Mouse (Mus musculus): ENCODE measurements around the gene Rbpj. TPM values are rescaled to one million over a fixed set of nuclear protein-coding genes. Genes with fewer than 3 reads are reported as not detected.

Rbpj gene
- polyA plus RNA-seq, 1 experiment from 2014 or later = 27.9 TPM

DNA sequence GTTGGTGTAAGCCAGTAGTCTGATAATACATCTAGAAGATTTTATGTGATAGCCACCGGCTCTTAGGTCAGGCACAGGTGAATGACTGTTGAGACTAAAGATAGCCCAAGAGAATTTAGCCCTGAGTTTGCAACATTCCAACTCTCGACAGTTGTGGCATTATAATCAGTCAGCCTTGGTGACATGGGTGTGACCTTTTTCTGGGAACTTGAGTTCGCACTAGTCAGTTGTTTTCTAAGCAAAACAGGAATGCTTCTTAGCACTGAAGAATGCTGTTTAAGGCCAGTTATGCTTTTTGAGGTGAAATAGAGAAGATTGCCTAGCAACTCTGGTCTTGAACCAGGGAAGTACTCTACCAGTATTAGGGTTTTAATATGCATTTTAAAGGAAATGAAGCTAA is 170.8 kb downstream of the Rbpj start:
- Histone ChIP-seq H3K9ac (no peak overlapping the region), H3K27ac (no peak overlapping the region), H3K9me3 (no peaks in the 10 kb centered on the region), H3K27me3 (replicated peaks) (no peaks in the 10 kb centered on the region), H3K36me3 (no peaks in the 10 kb centered on the region), H3K4me1 (replicated peaks) (no peaks in the 10 kb centered on the region), H3K4me3 (replicated peaks) (no peak overlapping the region), H3K4me2 (replicated peaks) (no peak overlapping the region)
- 73% methylated on average over 3 of the region's 3 CpGs for WGBS
- ATAC-seq = no peak

DNA sequence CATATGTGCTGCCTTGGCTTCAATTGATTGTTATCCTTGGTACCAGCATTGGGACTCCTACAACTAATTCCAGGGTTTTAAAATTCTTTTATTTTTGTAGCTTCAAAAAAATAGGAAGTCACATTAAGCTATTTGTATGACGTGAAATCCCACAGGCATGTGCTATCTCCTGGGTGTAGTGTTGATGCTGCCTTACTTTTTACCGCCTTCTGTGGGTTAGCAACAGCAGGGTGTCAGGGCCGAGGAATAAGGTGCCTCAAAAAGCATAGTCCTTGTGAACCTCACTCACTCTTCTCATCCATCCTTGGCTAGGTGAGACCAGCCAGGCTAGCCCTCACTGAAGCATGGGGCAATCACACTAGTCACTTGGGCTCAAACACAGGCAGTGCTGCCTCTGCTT is 171.3 kb downstream of the Rbpj start:
- Histone ChIP-seq H3K4me3 (replicated peaks) (no peak overlapping the region), H3K4me2 (replicated peaks) (no peak overlapping the region), H3K27me3 (replicated peaks) (no peaks in the 10 kb centered on the region), H3K36me3 (no peaks in the 10 kb centered on the region), H3K9me3 (no peaks in the 10 kb centered on the region), H3K27ac (no peak overlapping the region), H3K4me1 (replicated peaks) (no peaks in the 10 kb centered on the region), H3K9ac (no peak overlapping the region)
- 84% methylated on average over 3 of the region's 3 CpGs for WGBS
- no peak for ATAC-seq

DNA sequence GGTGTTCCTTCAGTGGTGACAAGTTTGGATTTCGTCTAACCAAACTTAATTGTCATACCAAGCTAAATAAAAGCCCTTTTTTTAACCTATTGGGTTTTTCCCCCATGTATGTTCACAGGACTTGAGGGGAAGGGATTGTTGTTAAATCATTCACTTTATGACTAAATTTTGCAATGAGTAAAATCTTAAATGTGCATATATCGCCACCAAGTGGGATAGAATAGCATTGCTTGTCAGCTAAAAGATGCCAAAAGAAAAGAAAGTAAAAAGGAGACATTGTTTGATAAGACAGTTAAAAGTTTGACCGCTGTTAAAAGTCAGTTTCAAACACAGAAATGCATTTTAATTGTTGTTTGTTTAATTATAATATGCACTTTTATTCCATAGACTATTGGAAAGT is 172.7 kb downstream of the Rbpj start:
- H3K36me3 ChIP-seq = no peaks in the 10 kb centered on the region
- H3K4me1 ChIP-seq (replicated peaks) = no peaks in the 10 kb centered on the region
- no peak for ATAC-seq
- 74% methylated on average over 3 of the region's 3 CpGs for WGBS
- H3K9me3 ChIP-seq = no peaks in the 10 kb centered on the region
- H3K27ac ChIP-seq = no peak overlapping the region
- H3K4me3 ChIP-seq (replicated peaks) = no peak overlapping the region
- H3K4me2 ChIP-seq (replicated peaks) = no peak overlapping the region
- no peaks in the 10 kb centered on the region for H3K27me3 ChIP-seq (replicated peaks)
- H3K9ac ChIP-seq = no peak overlapping the region

DNA sequence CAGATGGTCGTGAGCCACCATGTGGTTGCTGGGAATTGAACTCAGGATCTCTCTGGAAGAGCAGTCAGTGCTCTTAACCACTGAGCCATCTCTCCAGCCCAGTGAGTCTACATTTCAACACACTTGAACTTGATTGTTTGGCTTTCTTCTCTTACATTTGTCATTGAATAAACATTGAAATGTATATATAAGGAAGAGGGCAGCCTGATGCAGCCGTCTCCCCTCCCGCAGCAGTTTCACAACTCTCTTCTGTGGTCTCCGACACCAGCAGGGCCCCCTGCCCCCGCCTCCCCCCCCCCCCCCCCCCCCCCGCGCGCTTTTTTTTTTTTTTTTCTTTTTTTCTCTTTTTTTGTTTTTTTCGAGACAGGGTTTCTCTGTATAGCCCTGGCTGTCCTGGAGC is 180.7 kb downstream of the Rbpj start:
- Histone ChIP-seq H3K9ac (no peak overlapping the region), H3K36me3 (no peaks in the 10 kb centered on the region), H3K4me2 (replicated peaks) (no peak overlapping the region), H3K4me1 (replicated peaks) (no peaks in the 10 kb centered on the region), H3K27me3 (replicated peaks) (no peaks in the 10 kb centered on the region), H3K27ac (no peak overlapping the region), H3K9me3 (no peaks in the 10 kb centered on the region), H3K4me3 (replicated peaks) (no peak overlapping the region)
- WGBS = 73% methylated on average over 5 of the region's 9 CpGs
- ATAC-seq = no peak

DNA sequence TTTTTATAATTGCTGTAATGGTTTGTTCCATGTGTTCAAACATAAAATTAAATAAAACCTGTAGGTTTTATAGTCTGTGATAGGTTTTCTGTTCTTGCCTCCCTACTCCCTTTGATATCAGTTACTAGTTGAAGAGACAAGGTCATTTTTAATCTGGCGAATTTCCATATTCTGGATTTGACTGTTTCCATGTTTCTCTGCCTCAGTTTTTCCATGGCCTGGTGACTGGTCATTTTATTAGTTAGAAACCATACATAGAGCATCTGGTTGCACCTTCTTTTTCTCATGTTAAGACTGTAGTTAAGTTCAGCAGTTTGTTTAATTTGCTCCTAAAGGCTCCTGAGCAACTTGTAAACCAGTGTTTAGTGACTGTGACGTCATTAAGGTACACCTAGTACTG is 181.4 kb downstream of the Rbpj start:
- no peak overlapping the region for H3K4me3 ChIP-seq (replicated peaks)
- H3K27me3 ChIP-seq (replicated peaks) = no peaks in the 10 kb centered on the region
- 96% methylated on average over 2 of the region's 2 CpGs for WGBS
- H3K4me1 ChIP-seq (replicated peaks) = no peaks in the 10 kb centered on the region
- H3K9me3 ChIP-seq = no peaks in the 10 kb centered on the region
- H3K9ac ChIP-seq = no peak overlapping the region
- no peak overlapping the region for H3K4me2 ChIP-seq (replicated peaks)
- no peak overlapping the region for H3K27ac ChIP-seq
- no peak for ATAC-seq
- no peaks in the 10 kb centered on the region for H3K36me3 ChIP-seq

DNA sequence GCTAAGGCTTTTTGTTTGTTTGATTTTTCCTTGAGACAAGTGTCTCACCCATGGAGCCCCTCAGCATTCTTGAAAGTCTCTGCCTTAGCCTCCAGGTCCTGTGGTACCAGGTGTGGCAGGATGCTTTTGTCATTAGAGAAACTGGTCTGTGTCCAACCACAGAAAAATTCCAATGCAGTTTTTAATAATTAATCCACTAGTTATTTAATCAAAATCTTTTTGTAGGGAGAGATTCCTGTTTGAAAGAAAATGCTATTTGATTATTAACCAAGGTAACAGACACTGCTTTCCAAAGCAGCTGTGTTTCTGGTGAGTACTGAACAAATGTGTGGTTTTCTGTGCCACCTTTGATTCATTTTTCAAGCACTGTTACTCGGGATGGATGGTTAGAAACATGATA is 190.6 kb downstream of the Rbpj start:
- no peak overlapping the region for H3K4me3 ChIP-seq (replicated peaks)

DNA sequence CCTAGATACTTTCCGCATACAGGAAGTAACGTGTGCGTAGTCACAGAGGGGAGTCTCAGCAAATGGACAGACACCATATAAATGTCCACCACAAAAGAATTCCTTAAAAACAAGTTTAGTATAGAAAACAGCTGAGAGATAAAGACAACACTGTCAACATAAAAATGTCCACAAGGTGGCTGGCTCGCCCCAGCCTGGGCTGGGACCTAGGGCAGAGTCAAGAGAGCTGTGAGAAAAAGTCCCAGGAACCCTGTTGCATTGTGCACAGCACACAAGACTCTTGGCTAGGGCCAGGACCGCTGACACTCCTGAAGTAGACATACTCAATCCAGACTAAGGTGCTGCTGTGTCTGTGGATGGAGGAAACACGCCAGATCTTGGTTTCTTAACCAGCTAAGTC is 192.0 kb downstream of the Rbpj start:
- no peaks in the 10 kb centered on the region for H3K36me3 ChIP-seq
- ATAC-seq = peak; percentile 71
- no peak overlapping the region for H3K9ac ChIP-seq
- H3K27me3 ChIP-seq (replicated peaks) = no peaks in the 10 kb centered on the region
- H3K4me2 ChIP-seq (replicated peaks) = no peak overlapping the region
- H3K4me1 ChIP-seq (replicated peaks) = no peaks in the 10 kb centered on the region
- H3K27ac ChIP-seq = no peak overlapping the region
- no peaks in the 10 kb centered on the region for H3K9me3 ChIP-seq
- no peak overlapping the region for H3K4me3 ChIP-seq (replicated peaks)
- WGBS = 75% methylated on average over 6 of the region's 6 CpGs

More for the DNA sequence above, 190.6 kb downstream of the Rbpj start:
- WGBS = 12% methylated on average over 1 of the region's 1 CpGs
- H3K9ac ChIP-seq = no peak overlapping the region
- no peaks in the 10 kb centered on the region for H3K4me1 ChIP-seq (replicated peaks)
- H3K27ac ChIP-seq = no peak overlapping the region
- no peaks in the 10 kb centered on the region for H3K27me3 ChIP-seq (replicated peaks)
- H3K4me2 ChIP-seq (replicated peaks) = no peak overlapping the region
- no peak for ATAC-seq
- no peaks in the 10 kb centered on the region for H3K9me3 ChIP-seq
- no peaks in the 10 kb centered on the region for H3K36me3 ChIP-seq

DNA sequence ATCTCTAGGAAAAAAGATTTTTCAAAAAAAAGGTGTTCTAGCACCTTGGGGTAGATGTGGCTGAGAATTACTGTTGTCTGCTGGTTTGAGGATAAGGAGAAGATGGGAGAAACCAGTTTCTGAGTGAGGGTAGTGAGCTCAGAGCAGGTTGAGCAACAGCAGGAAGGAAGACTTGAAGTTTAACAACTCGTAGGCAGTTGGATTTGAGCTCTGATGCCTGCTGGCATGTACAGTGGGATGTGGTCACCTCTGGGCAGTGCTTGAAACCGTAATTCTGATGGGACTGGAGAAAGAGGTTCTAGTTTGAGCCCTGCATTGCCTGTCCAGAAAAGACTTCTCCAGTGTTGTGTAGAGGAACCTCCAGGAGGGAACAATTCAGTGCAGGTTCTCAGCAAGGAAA is 195.6 kb downstream of the Rbpj start:
- 71% methylated on average over 2 of the region's 2 CpGs for WGBS
- ATAC-seq = no peak
- H3K4me1 ChIP-seq (replicated peaks) = no peaks in the 10 kb centered on the region
- no peak overlapping the region for H3K4me3 ChIP-seq (replicated peaks)
- no peaks in the 10 kb centered on the region for H3K9me3 ChIP-seq
- H3K27me3 ChIP-seq (replicated peaks) = no peaks in the 10 kb centered on the region
- H3K36me3 ChIP-seq = no peaks in the 10 kb centered on the region
- H3K4me2 ChIP-seq (replicated peaks) = no peak overlapping the region
- H3K9ac ChIP-seq = no peak overlapping the region
- H3K27ac ChIP-seq = no peak overlapping the region

DNA sequence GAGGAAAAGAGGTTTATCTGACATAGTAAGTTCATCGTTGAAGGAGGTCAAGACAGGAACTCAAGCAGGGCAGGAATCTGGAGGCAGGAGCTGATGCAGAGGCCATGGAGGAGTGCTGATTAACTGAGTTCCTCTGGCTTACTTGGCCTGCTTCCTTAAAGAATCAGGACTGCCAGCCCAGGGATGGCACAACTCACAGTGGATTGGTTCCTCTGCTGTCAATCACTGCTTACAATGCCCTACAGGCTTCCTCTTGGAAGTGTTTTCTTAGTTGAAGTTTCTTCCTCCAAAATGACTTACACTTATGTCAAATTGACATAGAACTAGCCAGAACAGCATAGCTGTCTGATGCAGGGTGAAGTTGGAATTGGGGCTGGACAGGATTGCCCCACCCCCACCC is 196.5 kb downstream of the Rbpj start:
- H3K4me3 ChIP-seq (replicated peaks) = no peak overlapping the region
- no peak overlapping the region for H3K27ac ChIP-seq
- H3K9ac ChIP-seq = no peak overlapping the region
- H3K27me3 ChIP-seq (replicated peaks) = no peaks in the 10 kb centered on the region
- H3K9me3 ChIP-seq = no peaks in the 10 kb centered on the region
- H3K4me2 ChIP-seq (replicated peaks) = no peak overlapping the region
- H3K4me1 ChIP-seq (replicated peaks) = no peaks in the 10 kb centered on the region
- WGBS = 43% methylated on average over 1 of the region's 1 CpGs
- no peaks in the 10 kb centered on the region for H3K36me3 ChIP-seq
- no peak for ATAC-seq

DNA sequence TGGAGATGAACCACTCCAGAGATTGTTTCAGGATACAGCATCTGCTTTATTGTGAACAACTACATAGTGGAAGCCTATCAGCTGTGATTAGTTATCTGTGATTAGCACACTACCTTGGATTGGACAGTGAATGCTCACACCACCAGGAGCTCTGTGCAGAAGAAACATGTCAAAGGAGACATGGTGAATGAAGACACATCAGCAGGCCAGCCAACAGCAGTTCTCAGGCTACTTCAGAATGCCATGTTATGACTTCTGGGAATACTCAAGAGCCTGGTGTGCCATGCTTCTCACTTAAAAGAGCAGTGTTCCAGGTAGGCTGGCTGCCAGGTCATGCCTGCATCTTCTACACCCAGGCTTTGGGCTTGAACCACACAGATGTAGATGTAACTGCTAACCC is 197.7 kb downstream of the Rbpj start:
- no peak for ATAC-seq
- Histone ChIP-seq H3K9ac (no peak overlapping the region), H3K4me2 (replicated peaks) (no peak overlapping the region), H3K4me1 (replicated peaks) (no peaks in the 10 kb centered on the region), H3K27ac (no peak overlapping the region), H3K36me3 (no peaks in the 10 kb centered on the region), H3K27me3 (replicated peaks) (no peaks in the 10 kb centered on the region), H3K4me3 (replicated peaks) (no peak overlapping the region), H3K9me3 (no peaks in the 10 kb centered on the region)

DNA sequence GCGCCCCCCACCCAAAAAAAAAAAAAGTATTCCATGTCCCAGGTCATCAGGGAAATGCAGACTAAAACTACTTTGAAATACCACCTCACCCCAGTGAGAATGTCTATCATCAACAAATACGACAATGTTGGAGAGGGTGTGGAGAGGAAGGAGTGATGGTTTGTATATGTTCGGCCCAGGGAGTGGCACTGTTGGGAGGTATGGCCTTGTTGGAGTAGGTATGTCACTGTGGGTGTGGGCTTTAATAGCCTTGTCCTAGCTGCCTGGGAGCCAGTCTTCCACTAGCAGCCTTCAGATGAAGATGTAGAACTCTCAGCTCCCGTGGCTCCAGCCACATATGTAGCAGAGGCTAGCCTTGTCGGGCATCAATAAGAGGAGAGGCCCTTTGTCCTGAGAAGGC is 202.1 kb downstream of the Rbpj start:
- no peak for ATAC-seq
- Histone ChIP-seq H3K9ac (no peak overlapping the region), H3K4me1 (replicated peaks) (no peaks in the 10 kb centered on the region), H3K9me3 (no peaks in the 10 kb centered on the region), H3K27ac (no peak overlapping the region), H3K27me3 (replicated peaks) (no peaks in the 10 kb centered on the region), H3K36me3 (no peaks in the 10 kb centered on the region), H3K4me2 (replicated peaks) (no peak overlapping the region), H3K4me3 (replicated peaks) (no peak overlapping the region)
- WGBS = 79% methylated on average over 5 of the region's 5 CpGs

DNA sequence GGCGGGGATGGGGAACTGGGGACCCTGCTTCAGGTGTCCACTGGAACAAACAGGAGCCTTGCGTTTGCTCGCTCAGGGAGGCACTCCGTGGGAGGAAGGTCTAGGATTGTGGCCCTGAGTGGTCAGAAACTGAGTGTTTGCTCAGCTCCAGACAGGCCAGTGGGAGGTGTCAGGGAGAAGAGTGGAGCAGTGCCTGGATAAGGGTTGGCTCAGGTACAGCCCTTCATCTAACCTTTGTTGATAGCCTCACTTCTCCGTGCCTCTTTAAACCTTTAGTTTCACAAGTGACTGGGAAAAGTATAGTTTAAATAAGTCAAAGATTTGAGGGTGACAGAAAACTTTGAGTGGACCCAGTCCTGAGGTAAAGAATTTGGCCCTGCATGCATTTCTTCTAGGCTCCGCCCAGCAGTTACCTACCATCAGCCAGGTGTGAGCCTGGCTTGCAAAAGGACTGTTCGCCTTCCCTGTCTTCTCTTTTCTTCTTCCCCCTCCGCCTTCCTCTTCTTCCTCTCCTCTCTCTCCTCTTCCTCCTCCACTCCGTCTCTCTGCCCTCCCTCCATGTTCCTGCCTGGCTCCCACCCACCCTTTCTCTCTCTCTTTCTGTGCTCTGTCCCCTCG is 204.5 kb downstream of the Rbpj start:
- WGBS = 85% methylated on average over 10 of the region's 10 CpGs
- no peaks in the 10 kb centered on the region for H3K4me1 ChIP-seq (replicated peaks)
- no peak overlapping the region for H3K4me2 ChIP-seq (replicated peaks)
- no peaks in the 10 kb centered on the region for H3K9me3 ChIP-seq
- no peak overlapping the region for H3K9ac ChIP-seq
- ATAC-seq = no peak; the same call in 1 of the 2 replicates
- no peaks in the 10 kb centered on the region for H3K27me3 ChIP-seq (replicated peaks)
- no peak overlapping the region for H3K27ac ChIP-seq
- H3K4me3 ChIP-seq (replicated peaks) = no peak overlapping the region
- H3K36me3 ChIP-seq = no peaks in the 10 kb centered on the region

DNA sequence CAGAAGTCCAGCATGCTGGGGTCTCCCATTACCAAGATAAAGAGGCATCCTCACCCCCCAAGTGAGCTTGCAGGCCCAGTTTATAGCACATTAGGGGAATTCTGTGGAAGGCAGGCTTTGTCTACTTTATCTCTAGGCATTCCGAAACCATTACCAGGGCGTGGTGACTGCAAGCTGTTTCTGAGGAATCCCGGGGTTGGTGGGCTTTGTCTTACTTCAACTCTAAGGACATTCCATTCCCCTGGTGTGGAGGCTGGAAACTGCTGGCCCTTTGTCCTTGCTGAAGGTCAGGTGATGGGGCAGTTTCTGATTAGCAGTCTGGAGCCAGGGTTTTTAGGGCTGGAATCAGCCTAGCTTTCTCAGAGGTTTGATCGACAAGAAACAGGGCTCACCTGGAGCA is 205.6 kb downstream of the Rbpj start:
- no peaks in the 10 kb centered on the region for H3K4me1 ChIP-seq (replicated peaks)
- H3K4me3 ChIP-seq (replicated peaks) = no peak overlapping the region
- no peaks in the 10 kb centered on the region for H3K36me3 ChIP-seq

More for the DNA sequence above, 205.6 kb downstream of the Rbpj start:
- Histone ChIP-seq H3K27me3 (replicated peaks) (no peaks in the 10 kb centered on the region), H3K4me2 (replicated peaks) (no peak overlapping the region), H3K27ac (no peak overlapping the region), H3K9ac (no peak overlapping the region), H3K9me3 (no peaks in the 10 kb centered on the region)
- ATAC-seq = no peak
- WGBS = 65% methylated on average over 4 of the region's 4 CpGs
